Mouse (Mus musculus): ENCODE measurements around the gene Txnrd2. TPM values are rescaled to one million over a fixed set of nuclear protein-coding genes. Genes with fewer than 3 reads are reported as not detected.

The Txnrd2 gene
- total and polyA plus RNA-seq, 3 experiments: 14.6 to 24.1 (median 22.0) TPM

DNA sequence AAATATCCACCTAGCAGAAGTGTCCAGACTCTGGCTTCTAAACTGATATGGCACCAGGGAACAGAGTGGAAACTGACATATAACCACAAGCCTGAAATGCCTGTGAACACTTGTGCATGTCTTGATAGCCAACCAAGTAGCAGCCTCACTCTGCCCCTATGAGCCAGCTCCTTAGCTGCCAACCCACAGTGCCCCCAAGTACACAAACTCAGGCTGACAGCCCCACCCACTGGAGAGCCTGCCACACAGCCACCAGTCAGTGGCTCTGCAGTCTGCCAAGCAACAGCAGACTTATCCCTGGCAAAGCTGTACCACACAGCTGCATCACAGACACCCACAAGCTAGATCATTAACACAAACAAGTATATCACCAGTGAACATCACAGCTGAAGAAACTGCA, 91.9 kb downstream of the Txnrd2 start:
- TF ChIP-seq IRF4 (IDR thresholded peaks at IDR 0.05; ENCODE audit: low read depth, low read length): no peak
- TF ChIP-seq CTCF (conservative IDR thresholded peaks at IDR 0.05 in 1 of 2, IDR thresholded peaks at IDR 0.05 in 1 of 2; ENCODE audit: low read depth in 2 of 2, low read length in 2 of 2): peak in 1 of 2 experiments; percentile 50; a peak in 2 of 4 replicates
- no peak for TF ChIP-seq HCFC1 (IDR thresholded peaks at IDR 0.05; ENCODE audit: low read depth, low read length)
- no peak for TF ChIP-seq ZKSCAN1 (IDR thresholded peaks at IDR 0.05; ENCODE audit: borderline replicate concordance, low read depth, low read length)
- no peak for TF ChIP-seq MYC (IDR thresholded peaks at IDR 0.05; ENCODE audit: low read depth, low read length)
- TF ChIP-seq RAD21 (IDR thresholded peaks at IDR 0.05; ENCODE audit: low read depth, low read length): peak; percentile 55
- peak; percentile 39 for TF ChIP-seq SMC3 (IDR thresholded peaks at IDR 0.05; ENCODE audit: low read depth, low read length)
- H3K27ac ChIP-seq (ENCODE audit: insufficient read depth, low read depth): no peak overlapping the region
- H3K4me3 ChIP-seq (replicated peaks in 1 of 3; ENCODE audit: low read depth in 2 of 3, low read length in 2 of 3, poor library complexity in 1 of 3): no peak overlapping the region
- DNase-seq (ENCODE audit: extremely low read depth): peak; percentile 12
- in situ Hi-C loops (cut with MboI; ENCODE audit: low pct_ligation_motif_present, low pct_unique_long_range_greater_than_20kb, low sequenced_read_pairs) (no loop called here), dilution Hi-C loops (cut with MboI; ENCODE audit: extremely low pct_ligation_motif_present, extremely low pct_unique_long_range_greater_than_20kb, low sequenced_read_pairs) (no loop called here)
- H3K36me3 ChIP-seq (replicated peaks in 1 of 2; ENCODE audit: control insufficient read depth in 1 of 2, insufficient read depth in 1 of 2, low read length in 1 of 2): peaks cover 0 to 9% of the 10 kb centered on the region in 2 experiments
- H3K79me2 ChIP-seq (replicated peaks; ENCODE audit: control insufficient read depth, extremely low read depth, insufficient read depth, poor library complexity, severe bottlenecking): no peaks in the 10 kb centered on the region
- H3K27me3 ChIP-seq (replicated peaks): no peaks in the 10 kb centered on the region
- no peaks in the 10 kb centered on the region for H3K4me1 ChIP-seq (ENCODE audit: control insufficient read depth in 1 of 2, insufficient read depth in 2 of 2)
- H3K9me3 ChIP-seq (replicated peaks; ENCODE audit: low read length): no peaks in the 10 kb centered on the region
- no peak overlapping the region for H3K4me2 ChIP-seq (ENCODE audit: insufficient read depth, low read depth, poor library complexity, severe bottlenecking)
- no peak overlapping the region for H3K9ac ChIP-seq (ENCODE audit: insufficient read depth, low read depth)

DNA sequence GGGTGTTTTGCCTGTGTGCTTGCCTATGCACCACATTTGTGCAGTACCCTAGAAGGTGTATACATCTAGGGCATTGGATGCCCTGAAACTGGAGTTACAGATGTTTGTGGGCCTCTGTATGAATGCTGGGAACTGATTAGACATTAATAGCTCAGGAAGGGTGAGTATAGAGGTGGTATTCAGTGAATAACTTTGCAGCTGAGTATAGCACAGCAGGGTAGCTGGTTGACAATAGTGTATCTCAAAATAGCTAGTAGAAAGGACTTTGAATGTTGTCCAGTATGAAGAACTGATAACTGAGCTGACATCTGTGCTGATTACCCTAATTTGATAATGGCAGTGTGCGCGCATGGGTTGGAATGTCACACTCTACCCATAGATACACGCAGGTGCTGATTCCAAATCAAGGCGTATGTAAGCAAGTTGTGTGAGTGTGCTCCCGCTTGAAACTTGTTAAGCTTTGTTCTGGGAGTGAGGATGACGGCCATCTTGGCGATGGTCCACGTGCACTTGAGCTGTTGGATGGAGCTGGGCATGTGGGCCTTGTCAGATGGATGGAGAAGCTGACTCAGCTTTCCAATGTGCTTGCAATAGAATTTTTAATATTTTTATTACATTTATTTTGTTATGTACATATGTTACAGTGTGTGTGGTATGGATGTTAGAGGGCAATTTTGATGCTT, 97.5 kb downstream of the Txnrd2 start:
- no peak for TF ChIP-seq ZKSCAN1 (IDR thresholded peaks at IDR 0.05; ENCODE audit: borderline replicate concordance, low read depth, low read length)
- Histone ChIP-seq H3K9ac (ENCODE audit: insufficient read depth, low read depth) (no peak overlapping the region), H3K79me2 (replicated peaks; ENCODE audit: control insufficient read depth, extremely low read depth, insufficient read depth, poor library complexity, severe bottlenecking) (no peaks in the 10 kb centered on the region), H3K4me1 (ENCODE audit: control insufficient read depth in 1 of 2, insufficient read depth in 2 of 2) (no peaks in the 10 kb centered on the region), H3K27ac (ENCODE audit: insufficient read depth, low read depth) (no peak overlapping the region), H3K9me3 (replicated peaks; ENCODE audit: low read length) (no peaks in the 10 kb centered on the region), H3K4me3 (replicated peaks in 1 of 3; ENCODE audit: low read depth in 2 of 3, low read length in 2 of 3, poor library complexity in 1 of 3) (no peak overlapping the region), H3K4me2 (ENCODE audit: insufficient read depth, low read depth, poor library complexity, severe bottlenecking) (no peak overlapping the region), H3K36me3 (replicated peaks in 1 of 2; ENCODE audit: control insufficient read depth in 1 of 2, insufficient read depth in 1 of 2, low read length in 1 of 2) (peaks cover 0 to 15% of the 10 kb centered on the region in 2 experiments), H3K27me3 (replicated peaks) (no peaks in the 10 kb centered on the region)
- dilution Hi-C loops (cut with MboI; ENCODE audit: extremely low pct_ligation_motif_present, extremely low pct_unique_long_range_greater_than_20kb, low sequenced_read_pairs): no loop called here
- in situ Hi-C loops (cut with MboI; ENCODE audit: low pct_ligation_motif_present, low pct_unique_long_range_greater_than_20kb, low sequenced_read_pairs): no loop called here
- DNase-seq (ENCODE audit: extremely low read depth): no peak

DNA sequence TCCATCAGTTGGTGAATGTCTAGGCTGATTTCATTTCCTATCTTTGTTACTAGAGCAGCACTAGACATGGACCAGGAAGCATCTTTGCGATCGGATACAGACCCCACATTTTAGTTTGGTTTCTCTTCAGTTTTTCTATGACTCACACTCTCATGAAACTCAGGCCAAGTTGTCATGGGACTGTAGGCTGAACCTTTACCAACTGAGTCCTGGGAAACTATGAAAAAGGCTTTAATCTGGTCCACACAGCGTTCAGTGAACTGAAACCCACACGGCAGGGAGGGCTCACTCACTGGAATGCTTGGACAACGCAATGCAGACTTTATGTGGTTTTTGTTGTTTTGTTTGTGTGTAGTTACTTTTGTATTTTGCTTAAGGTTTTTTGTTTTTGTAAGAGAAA, 102.5 kb downstream of the Txnrd2 start:
- Histone ChIP-seq H3K27ac (ENCODE audit: insufficient read depth, low read depth) (no peak overlapping the region), H3K4me1 (ENCODE audit: control insufficient read depth in 1 of 2, insufficient read depth in 2 of 2) (no peaks in the 10 kb centered on the region), H3K27me3 (replicated peaks) (no peaks in the 10 kb centered on the region), H3K9ac (ENCODE audit: insufficient read depth, low read depth) (no peak overlapping the region), H3K4me3 (replicated peaks in 1 of 3; ENCODE audit: low read depth in 2 of 3, low read length in 2 of 3, poor library complexity in 1 of 3) (no peak overlapping the region), H3K9me3 (replicated peaks; ENCODE audit: low read length) (peaks cover 5% of the 10 kb centered on the region), H3K4me2 (ENCODE audit: insufficient read depth, low read depth, poor library complexity, severe bottlenecking) (no peak overlapping the region; the same call in 1 of the 2 replicates), H3K36me3 (replicated peaks in 1 of 2; ENCODE audit: control insufficient read depth in 1 of 2, insufficient read depth in 1 of 2, low read length in 1 of 2) (peaks cover 0 to 13% of the 10 kb centered on the region in 2 experiments), H3K79me2 (replicated peaks; ENCODE audit: control insufficient read depth, extremely low read depth, insufficient read depth, poor library complexity, severe bottlenecking) (no peaks in the 10 kb centered on the region)
- dilution Hi-C loops (cut with MboI; ENCODE audit: extremely low pct_ligation_motif_present, extremely low pct_unique_long_range_greater_than_20kb, low sequenced_read_pairs) (no loop called here), in situ Hi-C loops (cut with MboI; ENCODE audit: low pct_ligation_motif_present, low pct_unique_long_range_greater_than_20kb, low sequenced_read_pairs) (no loop called here)
- TF ChIP-seq EP300 (IDR thresholded peaks at IDR 0.05; ENCODE audit: low read length) (peak; percentile 20; the same call in 1 of the 2 replicates), MAX (IDR thresholded peaks at IDR 0.05; ENCODE audit: low read length) (no peak)
- no peak for DNase-seq (ENCODE audit: extremely low read depth)

Other genes starting within 250 kb of the Txnrd2 start
- 0.30 and 0.50 TPM in 2 replicates for gene Ccdc188, start 208.5 kb upstream of the Txnrd2 start, total RNA-seq (2012; rRNA removed)
- not detected in 2 replicates for gene Ccdc188, start 208.5 kb upstream of the Txnrd2 start, total RNA-seq (2014; rRNA removed)
- 0.30 TPM in 1 of 2 replicates, not detected in the other for gene Ccdc188, start 208.5 kb upstream of the Txnrd2 start, polyA plus RNA-seq (2012; ENCODE audit: insufficient read length, low read depth)
- gene Zdhhc8, start 191.2 kb upstream of the Txnrd2 start, total RNA-seq (2012; rRNA removed): 10.3 and 12.1 TPM in 2 replicates
- 3.2 and 3.6 TPM in 2 replicates for gene Zdhhc8, start 191.2 kb upstream of the Txnrd2 start, total RNA-seq (2014; rRNA removed)
- gene Zdhhc8, start 191.2 kb upstream of the Txnrd2 start, polyA plus RNA-seq (2012; ENCODE audit: insufficient read length, low read depth): 9.5 and 15.2 TPM in 2 replicates
- 155 and 208 TPM in 2 replicates for gene Trmt2a, start 177.7 kb upstream of the Txnrd2 start, total RNA-seq (2012; rRNA removed)
- 196 and 199 TPM in 2 replicates for gene Trmt2a, start 177.7 kb upstream of the Txnrd2 start, total RNA-seq (2014; rRNA removed)
- gene Trmt2a, start 177.7 kb upstream of the Txnrd2 start, polyA plus RNA-seq (2012; ENCODE audit: insufficient read length, low read depth): 216 and 252 TPM in 2 replicates
- gene Ranbp1, start 177.7 kb upstream of the Txnrd2 start, total RNA-seq (2012; rRNA removed): 605 and 763 TPM in 2 replicates
- gene Ranbp1, start 177.7 kb upstream of the Txnrd2 start, total RNA-seq (2014; rRNA removed): 1,124 and 1,127 TPM in 2 replicates
- 1,263 and 1,327 TPM in 2 replicates for gene Ranbp1, start 177.7 kb upstream of the Txnrd2 start, polyA plus RNA-seq (2012; ENCODE audit: insufficient read length, low read depth)
- gene Gm49776, start 168.1 kb upstream of the Txnrd2 start, total RNA-seq (2012; rRNA removed): 0.25 TPM in 1 of 2 replicates, not detected in the other
- not detected in 2 replicates for gene Gm49776, start 168.1 kb upstream of the Txnrd2 start, total RNA-seq (2014; rRNA removed)
- gene Gm49776, start 168.1 kb upstream of the Txnrd2 start, polyA plus RNA-seq (2012; ENCODE audit: insufficient read length, low read depth): 25.0 TPM in 2 replicates
- 31.8 and 44.1 TPM in 2 replicates for gene Dgcr8, start 137.1 kb upstream of the Txnrd2 start, total RNA-seq (2012; rRNA removed)
- 29.1 and 34.4 TPM in 2 replicates for gene Dgcr8, start 137.1 kb upstream of the Txnrd2 start, total RNA-seq (2014; rRNA removed)
- 39.9 and 42.9 TPM in 2 replicates for gene Dgcr8, start 137.1 kb upstream of the Txnrd2 start, polyA plus RNA-seq (2012; ENCODE audit: insufficient read length, low read depth)
- gene Tango2, start 78.3 kb upstream of the Txnrd2 start, total RNA-seq (2012; rRNA removed): 9.6 and 11.2 TPM in 2 replicates
- 3.1 and 3.8 TPM in 2 replicates for gene Tango2, start 78.3 kb upstream of the Txnrd2 start, total RNA-seq (2014; rRNA removed)
- gene Tango2, start 78.3 kb upstream of the Txnrd2 start, polyA plus RNA-seq (2012; ENCODE audit: insufficient read length, low read depth): 10.8 and 13.2 TPM in 2 replicates
- gene Arvcf, start 78.2 kb upstream of the Txnrd2 start, total RNA-seq (2012; rRNA removed): 2.9 and 7.5 TPM in 2 replicates
- gene Arvcf, start 78.2 kb upstream of the Txnrd2 start, total RNA-seq (2014; rRNA removed): 1.1 and 3.3 TPM in 2 replicates
- gene Arvcf, start 78.2 kb upstream of the Txnrd2 start, polyA plus RNA-seq (2012; ENCODE audit: insufficient read length, low read depth): 3.5 and 3.9 TPM in 2 replicates
- gene Comt, start 468 bp downstream of the Txnrd2 start, total RNA-seq (2012; rRNA removed): 81.3 and 84.8 TPM in 2 replicates
- gene Comt, start 468 bp downstream of the Txnrd2 start, total RNA-seq (2014; rRNA removed): 91.6 and 98.9 TPM in 2 replicates
- 69.7 and 74.0 TPM in 2 replicates for gene Comt, start 468 bp downstream of the Txnrd2 start, polyA plus RNA-seq (2012; ENCODE audit: insufficient read length, low read depth)
- 21.5 and 22.3 TPM in 2 replicates for gene Gnb1l, start 72.3 kb downstream of the Txnrd2 start, total RNA-seq (2012; rRNA removed)
- gene Gnb1l, start 72.3 kb downstream of the Txnrd2 start, total RNA-seq (2014; rRNA removed): 15.9 and 16.8 TPM in 2 replicates
- gene Gnb1l, start 72.3 kb downstream of the Txnrd2 start, polyA plus RNA-seq (2012; ENCODE audit: insufficient read length, low read depth): 25.5 and 26.9 TPM in 2 replicates
- 9.8 and 11.0 TPM in 2 replicates for gene Rtl10, start 72.5 kb downstream of the Txnrd2 start, total RNA-seq (2012; rRNA removed)
- gene Rtl10, start 72.5 kb downstream of the Txnrd2 start, total RNA-seq (2014; rRNA removed): 2.1 and 4.8 TPM in 2 replicates
- 12.3 and 21.1 TPM in 2 replicates for gene Rtl10, start 72.5 kb downstream of the Txnrd2 start, polyA plus RNA-seq (2012; ENCODE audit: insufficient read length, low read depth)
- gene Tbx1, start 164.3 kb downstream of the Txnrd2 start, total RNA-seq (2012; rRNA removed): 0.04 TPM in 1 of 2 replicates, not detected in the other
- gene Tbx1, start 164.3 kb downstream of the Txnrd2 start, total RNA-seq (2014; rRNA removed): not detected in 2 replicates
- not detected in 2 replicates for gene Tbx1, start 164.3 kb downstream of the Txnrd2 start, polyA plus RNA-seq (2012; ENCODE audit: insufficient read length, low read depth)
- not detected in 2 replicates for gene Gp1bb, start 196.0 kb downstream of the Txnrd2 start, total RNA-seq (2012; rRNA removed)
- gene Gp1bb, start 196.0 kb downstream of the Txnrd2 start, total RNA-seq (2014; rRNA removed): not detected in 2 replicates
- gene Gp1bb, start 196.0 kb downstream of the Txnrd2 start, polyA plus RNA-seq (2012; ENCODE audit: insufficient read length, low read depth): not detected in 2 replicates
- gene Gm49601, start 200.0 kb downstream of the Txnrd2 start, total RNA-seq (2012; rRNA removed): 0.71 and 1.4 TPM in 2 replicates
- gene Gm49601, start 200.0 kb downstream of the Txnrd2 start, total RNA-seq (2014; rRNA removed): not detected in 2 replicates
- gene Gm49601, start 200.0 kb downstream of the Txnrd2 start, polyA plus RNA-seq (2012; ENCODE audit: insufficient read length, low read depth): 0.46 TPM in 1 of 2 replicates, not detected in the other
- 1.8 and 3.9 TPM in 2 replicates for gene Sept5, start 203.6 kb downstream of the Txnrd2 start, total RNA-seq (2012; rRNA removed)
- gene Sept5, start 203.6 kb downstream of the Txnrd2 start, total RNA-seq (2014; rRNA removed): 0.20 and 0.63 TPM in 2 replicates
- gene Sept5, start 203.6 kb downstream of the Txnrd2 start, polyA plus RNA-seq (2012; ENCODE audit: insufficient read length, low read depth): 0.35 and 0.56 TPM in 2 replicates